Mouse (Mus musculus) embryonic facial prominence, embryonic 11.5 days (tissue): ENCODE results near the gene Kcng4. TPM values are rescaled to one million over a fixed set of nuclear protein-coding genes. Genes with fewer than 3 reads are reported as not detected.
A peak's percentile ranks its signal among the peaks of the same experiment; 100 is the strongest.

Experiments
- ATAC-seq: fragments of 200-750 bp; cut with Nextera tagmentation; replicated peaks from 2 replicates; pipeline ENCODE4 v1.8.0; 2017; ENCODE audit warnings: low read depth; ENCODE audit not compliant: insufficient number of reproducible peaks, low FRiP score, low TSS enrichment
- DNase-seq: peaks from one replicate; pipeline ENCODE4 v3.0.0-alpha.2; 2015; ENCODE audit warnings: low spot score
- H3K27ac ChIP-seq: fragments of 300-500 bp; sonication (generic); replicated peaks from 2 replicates; pipeline ENCODE4 v1.5.1; 2014; ENCODE audit warnings: mild to moderate bottlenecking, low read depth, low read length, control low read depth
- H3K27me3 ChIP-seq: fragments of 300-500 bp; sonication (generic); 2 replicates; pipeline ENCODE4 v1.6.1; 2014; ENCODE audit warnings: mild to moderate bottlenecking, low read length, moderate library complexity, mixed read lengths; ENCODE audit not compliant: control insufficient read depth, insufficient read depth
- H3K36me3 ChIP-seq: fragments of 300-500 bp; sonication (generic); replicated peaks from 2 replicates; pipeline ENCODE4 v1.6.1; 2014; ENCODE audit warnings: low read depth, mild to moderate bottlenecking, low read length, moderate library complexity, mixed read lengths; ENCODE audit not compliant: control insufficient read depth, insufficient read depth
- H3K4me1 ChIP-seq: fragments of 300-500 bp; sonication (generic); 2 replicates; pipeline ENCODE4 v1.6.1; 2014; ENCODE audit warnings: low read length, mixed read lengths; ENCODE audit not compliant: control insufficient read depth, insufficient read depth
- H3K4me2 ChIP-seq: fragments of 300-500 bp; sonication (generic); 2 replicates; pipeline ENCODE4 v1.6.1; 2014; ENCODE audit warnings: low read depth, mild to moderate bottlenecking, control low read depth, low read length, moderate library complexity
- H3K4me3 ChIP-seq: fragments of 300-500 bp; sonication (generic); 2 replicates; pipeline ENCODE4 v1.5.1; 2014; ENCODE audit warnings: low read depth, low read length, control low read depth
- H3K9ac ChIP-seq: fragments of 300-500 bp; sonication (generic); replicated peaks from 2 replicates; pipeline ENCODE4 v1.6.1; 2014; ENCODE audit warnings: mild to moderate bottlenecking, control low read depth, low read length
- H3K9me3 ChIP-seq: fragments of 300-500 bp; sonication (generic); replicated peaks from 2 replicates; pipeline ENCODE4 v1.6.1; 2016; ENCODE audit warnings: mild to moderate bottlenecking, low read length, inconsistent platforms, mixed read lengths; ENCODE audit not compliant: control insufficient read depth
- WGBS: fragments of 180-500 bp; shearing (Covaris S2); extraction: QIAGEN DNeasy Blood & Tissue Kit; methylation state at CpG from one replicate; pipeline ENCODE4 v1.1.7; 2014; 5-methylcytosine and 5-hydroxymethylcytosine counted together
- polyA plus RNA-seq: library from polyadenylated mRNA; unstranded; fragments of >200 nt; fragmentation: Nextera tagmentation; extraction: Ambion mirVana; gene quantifications from 2 replicates; pipeline ENCODE4 v1.2.1, GENCODE M21; 2014

Kcng4 gene
- polyA plus RNA-seq, 1 experiment from 2014 or later = not detected

DNA sequence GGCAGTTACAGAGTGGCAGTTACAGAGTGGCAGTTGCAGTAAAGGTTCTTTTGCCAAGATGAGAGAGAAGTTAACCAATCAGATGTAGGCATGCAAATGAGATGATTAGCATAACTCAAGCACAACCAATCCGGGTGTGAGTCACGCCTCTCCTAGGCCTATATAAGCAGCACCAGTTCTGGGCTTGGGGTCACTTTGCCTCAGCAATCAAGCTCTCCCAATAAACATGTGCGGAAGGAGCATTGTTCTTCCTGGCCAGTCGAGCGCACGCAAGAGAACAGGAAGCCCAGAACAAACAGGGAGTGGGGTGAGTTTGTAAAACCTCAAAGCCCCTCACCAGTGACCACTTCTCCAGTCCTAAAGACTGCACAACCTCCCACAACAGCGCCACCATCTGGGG is 11.4 kb upstream of the Kcng4 start:
- Histone ChIP-seq H3K27ac (no peak overlapping the region), H3K27me3 (no peaks in the 10 kb centered on the region), H3K36me3 (no peaks in the 10 kb centered on the region), H3K4me3 (no peak overlapping the region), H3K4me2 (no peak overlapping the region), H3K4me1 (no peaks in the 10 kb centered on the region; the same call in 1 of the 2 replicates), H3K9ac (no peak overlapping the region), H3K9me3 (no peaks in the 10 kb centered on the region)
- WGBS = 81% methylated on average over 7 of the region's 7 CpGs
- ATAC-seq (no peak), DNase-seq (no peak)

- no peak overlapping the region for H3K4me3 ChIP-seq
- no peaks in the 10 kb centered on the region for H3K9me3 ChIP-seq
- WGBS = 79% methylated on average over 3 of the region's 3 CpGs
- H3K4me2 ChIP-seq = no peak overlapping the region
- no peak for DNase-seq
- no peaks in the 10 kb centered on the region for H3K36me3 ChIP-seq
- no peaks in the 10 kb centered on the region for H3K4me1 ChIP-seq
- no peak overlapping the region for H3K27ac ChIP-seq
- H3K9ac ChIP-seq = no peak overlapping the region
- no peaks in the 10 kb centered on the region for H3K27me3 ChIP-seq
- ATAC-seq = no peak
Measured at GRCm38 (mm10) chr8:119646197-119646596, 10.7 kb upstream of the Kcng4 start.

DNA sequence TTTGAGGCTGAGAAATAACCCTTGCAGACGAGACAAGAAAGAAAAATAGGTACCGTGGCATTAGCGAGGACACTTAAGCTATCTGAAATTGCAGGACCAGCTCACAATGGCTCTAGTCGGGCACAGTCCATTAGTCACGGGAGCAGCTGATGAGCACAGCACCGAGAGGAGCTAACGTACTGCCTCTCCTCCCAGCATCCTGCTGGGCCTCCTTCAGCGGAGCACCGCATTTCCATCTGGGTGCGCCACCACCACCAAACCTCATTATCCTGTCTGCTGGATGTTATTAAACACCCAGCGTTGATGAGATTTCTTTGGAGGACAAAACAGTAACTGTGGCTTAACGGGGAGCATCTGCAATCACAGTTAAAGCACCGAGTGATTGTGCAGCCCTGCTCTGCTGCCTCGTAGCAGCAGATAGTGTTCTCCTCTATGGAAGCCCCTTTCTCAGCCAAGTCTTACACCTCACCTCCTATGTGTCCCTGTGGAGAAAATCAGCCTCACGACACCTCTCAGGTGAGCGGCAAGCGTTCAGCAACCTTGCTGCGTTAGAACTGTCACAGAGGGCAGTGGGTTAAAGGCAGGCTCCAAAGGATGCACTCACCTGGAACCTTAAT is 9.6 kb upstream of the Kcng4 start:
- Histone ChIP-seq H3K27ac (no peak overlapping the region), H3K4me3 (no peak overlapping the region), H3K9ac (no peak overlapping the region), H3K36me3 (no peaks in the 10 kb centered on the region), H3K4me1 (no peaks in the 10 kb centered on the region), H3K27me3 (no peaks in the 10 kb centered on the region), H3K9me3 (no peaks in the 10 kb centered on the region), H3K4me2 (no peak overlapping the region)
- WGBS = 69% methylated on average over 18 of the region's 18 CpGs
- ATAC-seq (no peak), DNase-seq (no peak)

DNA sequence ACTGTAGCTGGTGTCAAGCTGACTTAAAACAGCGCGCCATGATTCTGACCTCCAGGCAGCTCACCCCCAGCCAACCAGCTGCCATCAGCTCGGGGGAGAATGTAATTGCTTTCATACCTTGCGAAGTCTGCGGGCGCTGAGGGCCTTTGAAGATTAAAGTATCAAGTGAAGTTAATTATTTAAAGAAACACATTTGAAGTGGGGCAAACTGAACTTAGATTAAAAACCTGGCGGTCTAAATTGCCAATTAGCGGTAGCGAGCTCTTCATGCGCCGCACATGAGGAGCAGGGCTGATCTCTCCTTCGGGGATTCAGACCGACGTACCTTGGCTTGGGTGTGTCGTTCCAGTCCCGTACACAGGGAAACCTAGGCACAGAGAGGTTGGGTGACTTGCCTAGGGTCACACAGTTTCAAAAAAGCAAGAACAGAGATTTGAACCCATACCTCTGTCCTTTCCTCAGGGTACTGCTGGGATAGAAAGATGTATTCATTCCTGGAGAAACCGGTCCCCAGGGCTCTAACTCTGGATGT is 9.0 kb upstream of the Kcng4 start:
- H3K9ac ChIP-seq = no peak overlapping the region
- no peaks in the 10 kb centered on the region for H3K9me3 ChIP-seq
- no peaks in the 10 kb centered on the region for H3K4me1 ChIP-seq
- 65% methylated on average over 17 of the region's 17 CpGs for WGBS
- H3K4me3 ChIP-seq = no peak overlapping the region
- H3K27me3 ChIP-seq = no peaks in the 10 kb centered on the region
- H3K36me3 ChIP-seq = no peaks in the 10 kb centered on the region
- no peak for ATAC-seq
- H3K27ac ChIP-seq = no peak overlapping the region
- peak; percentile 43 for DNase-seq
- no peak overlapping the region for H3K4me2 ChIP-seq

GRCm38 (mm10) chr8:119642960-119643359 is 7.5 kb upstream of the Kcng4 start:
- ATAC-seq (no peak), DNase-seq (no peak)
- no peak overlapping the region for H3K9ac ChIP-seq
- H3K4me3 ChIP-seq = no peak overlapping the region
- H3K36me3 ChIP-seq = no peaks in the 10 kb centered on the region
- H3K27ac ChIP-seq = no peak overlapping the region
- H3K4me1 ChIP-seq = no peaks in the 10 kb centered on the region
- no peak overlapping the region for H3K4me2 ChIP-seq
- H3K9me3 ChIP-seq = no peaks in the 10 kb centered on the region
- 91% methylated on average over 1 of the region's 1 CpGs for WGBS
- no peaks in the 10 kb centered on the region for H3K27me3 ChIP-seq

GRCm38 (mm10) chr8:119641058-119641457 is 5.6 kb upstream of the Kcng4 start:
- ATAC-seq (no peak), DNase-seq (no peak)
- Histone ChIP-seq H3K4me2 (no peak overlapping the region), H3K4me1 (no peaks in the 10 kb centered on the region), H3K36me3 (no peaks in the 10 kb centered on the region), H3K4me3 (no peak overlapping the region), H3K9me3 (no peaks in the 10 kb centered on the region), H3K27me3 (no peaks in the 10 kb centered on the region), H3K27ac (no peak overlapping the region), H3K9ac (no peak overlapping the region)
- 80% methylated on average over 5 of the region's 5 CpGs for WGBS

DNA sequence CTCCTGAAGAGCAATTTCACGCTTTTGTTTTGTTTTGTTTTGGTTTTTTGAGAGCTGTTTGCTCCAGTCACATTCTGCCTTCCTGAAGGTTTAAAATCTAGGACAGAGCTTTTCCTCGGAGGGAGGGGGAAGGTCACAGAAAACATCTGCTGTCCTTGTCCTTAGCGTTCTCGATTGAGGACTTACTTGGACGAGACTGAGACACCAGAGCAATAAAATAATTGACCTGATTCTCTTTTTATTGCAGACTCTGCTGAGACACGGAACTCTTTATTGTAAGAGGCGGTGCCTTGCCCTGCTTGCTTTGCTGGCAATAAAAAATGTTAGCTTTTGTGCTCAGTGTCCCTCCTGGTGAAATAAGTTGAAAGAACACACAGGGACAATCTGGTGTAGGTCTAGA is 4.3 kb upstream of the Kcng4 start:
- Histone ChIP-seq H3K9ac (no peak overlapping the region), H3K27me3 (no peaks in the 10 kb centered on the region; the same call in 1 of the 2 replicates), H3K27ac (no peak overlapping the region), H3K4me3 (no peak overlapping the region), H3K4me1 (peaks cover 4% of the 10 kb centered on the region), H3K4me2 (no peak overlapping the region), H3K36me3 (no peaks in the 10 kb centered on the region), H3K9me3 (no peaks in the 10 kb centered on the region)
- no peak for DNase-seq
- WGBS = 77% methylated on average over 7 of the region's 7 CpGs
- ATAC-seq = no peak

- 87% methylated on average over 6 of the region's 6 CpGs for WGBS
- H3K4me3 ChIP-seq = no peak overlapping the region
Measured at GRCm38 (mm10) chr8:119638261-119638660, 2.8 kb upstream of the Kcng4 start.

More at GRCm38 (mm10) chr8:119638261-119638660, 2.8 kb upstream of the Kcng4 start:
- Histone ChIP-seq H3K9ac (no peak overlapping the region), H3K4me1 (peaks cover 4% of the 10 kb centered on the region), H3K9me3 (no peaks in the 10 kb centered on the region), H3K27me3 (peaks cover 9% of the 10 kb centered on the region), H3K4me2 (no peak overlapping the region), H3K36me3 (no peaks in the 10 kb centered on the region), H3K27ac (no peak overlapping the region)
- DNase-seq (no peak), ATAC-seq (no peak)
